Mouse (Mus musculus): ENCODE measurements around the gene Pcyt1a. TPM values are rescaled to one million over a fixed set of nuclear protein-coding genes. Genes with fewer than 3 reads are reported as not detected.

Gene Pcyt1a
- 10.9 TPM for polyA plus RNA-seq (2017; shearing (Covaris generic))

DNA sequence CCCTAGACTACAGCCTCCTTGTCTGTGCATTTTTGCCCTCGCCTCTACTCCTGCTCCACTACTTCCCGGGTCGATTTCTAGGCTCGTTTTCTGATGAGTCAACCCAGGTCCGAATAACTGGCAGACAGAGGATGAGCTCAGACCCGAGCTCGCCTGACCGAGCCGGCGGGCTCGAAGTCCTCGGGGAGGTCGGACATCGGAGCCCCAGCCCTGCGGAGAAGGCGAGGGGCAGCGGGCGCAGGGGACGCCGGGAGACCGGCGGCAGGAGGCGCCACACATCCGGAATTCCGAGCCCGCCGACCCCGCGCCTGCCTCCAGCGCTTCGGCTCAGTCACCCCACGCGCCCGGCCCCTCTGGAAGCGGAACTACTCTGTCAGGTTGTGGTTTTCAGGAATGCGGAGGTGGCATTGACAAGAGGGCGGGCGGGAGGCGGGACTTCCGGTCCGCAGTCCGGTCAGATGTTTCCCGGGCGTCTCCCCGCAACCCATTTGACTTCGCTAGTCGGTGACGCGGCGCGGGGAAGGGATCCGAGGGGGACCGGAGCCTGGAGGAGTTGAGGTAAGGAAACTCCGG, at the start of gene Pcyt1a:
Gene Pcyt1a, plus strand, starts transcription at position 448 of the 573 bp plus-strand sequence.

DNA sequence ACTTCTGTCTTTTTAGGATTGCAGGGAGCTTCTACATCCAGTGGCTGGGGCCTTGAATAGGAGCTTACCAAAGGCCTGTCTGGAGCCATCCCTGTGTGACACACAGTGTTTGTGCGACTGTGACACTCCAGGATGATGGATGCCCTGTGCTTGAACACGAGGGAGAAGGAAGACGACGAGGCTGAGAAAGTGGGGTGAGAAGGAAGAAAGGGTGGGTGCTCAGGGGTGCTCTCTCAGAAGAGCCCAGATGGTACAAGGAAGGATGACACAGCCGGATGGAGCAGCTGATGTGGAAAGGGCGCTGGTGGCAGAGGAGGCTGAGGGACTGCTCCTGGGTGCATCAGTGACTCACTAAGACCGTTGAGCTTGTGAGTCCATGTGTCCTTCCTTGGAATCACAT, 30.5 kb upstream of the Pcyt1a start, which contains the start of gene Tm4sf19:
Gene Tm4sf19, plus strand, starts transcription at position 240 of the 400 bp plus-strand sequence.

DNA sequence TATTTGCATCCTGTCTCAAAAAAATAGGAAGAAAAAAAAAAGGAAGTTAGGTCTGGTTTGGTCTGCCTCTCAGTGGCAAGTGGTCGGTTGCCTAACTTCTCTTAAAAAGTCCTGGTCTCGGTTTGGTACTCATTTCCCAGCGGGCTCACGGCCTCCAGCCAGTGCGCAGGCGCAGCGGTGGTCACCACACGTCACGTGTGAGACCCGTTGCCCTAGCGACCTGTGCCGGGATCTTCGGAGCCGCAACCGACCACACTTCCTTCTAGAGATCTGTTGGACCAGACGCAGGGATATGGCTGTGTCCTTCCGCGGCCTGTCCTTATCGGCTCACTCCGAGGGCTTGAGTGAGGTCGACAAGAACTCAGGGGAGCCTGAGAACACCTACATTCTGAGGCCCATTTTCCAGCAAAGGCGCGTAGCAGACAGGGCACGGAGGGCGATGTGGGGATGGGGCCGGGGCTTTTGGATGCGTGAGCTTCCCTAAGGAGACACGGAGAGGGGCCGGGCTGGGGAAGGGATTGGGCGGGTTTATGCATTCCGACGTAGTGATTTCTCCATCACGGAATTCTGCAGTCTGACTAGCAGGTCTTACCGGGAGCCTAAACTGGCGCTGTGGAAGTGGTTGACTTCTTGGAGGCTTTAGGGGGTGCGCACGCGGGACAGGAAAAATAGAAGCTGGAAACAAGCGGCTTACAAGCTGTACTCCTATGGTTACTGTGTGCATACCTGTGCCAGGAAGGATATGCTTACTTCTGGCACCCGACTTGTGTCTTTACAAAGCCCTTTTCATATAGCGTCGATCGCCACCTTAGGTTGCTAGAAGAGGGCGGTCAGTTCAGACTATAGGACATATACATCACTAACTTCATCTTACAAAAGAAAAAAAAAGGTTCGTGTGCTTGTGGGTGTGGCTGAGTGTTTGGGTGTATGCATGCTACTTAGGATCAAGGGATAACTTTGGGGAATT, 10.9 kb upstream of the Pcyt1a start, which contains the start of gene Tctex1d2:
Gene Tctex1d2, plus strand, starts transcription at position 186 of the 967 bp plus-strand sequence.

DNA sequence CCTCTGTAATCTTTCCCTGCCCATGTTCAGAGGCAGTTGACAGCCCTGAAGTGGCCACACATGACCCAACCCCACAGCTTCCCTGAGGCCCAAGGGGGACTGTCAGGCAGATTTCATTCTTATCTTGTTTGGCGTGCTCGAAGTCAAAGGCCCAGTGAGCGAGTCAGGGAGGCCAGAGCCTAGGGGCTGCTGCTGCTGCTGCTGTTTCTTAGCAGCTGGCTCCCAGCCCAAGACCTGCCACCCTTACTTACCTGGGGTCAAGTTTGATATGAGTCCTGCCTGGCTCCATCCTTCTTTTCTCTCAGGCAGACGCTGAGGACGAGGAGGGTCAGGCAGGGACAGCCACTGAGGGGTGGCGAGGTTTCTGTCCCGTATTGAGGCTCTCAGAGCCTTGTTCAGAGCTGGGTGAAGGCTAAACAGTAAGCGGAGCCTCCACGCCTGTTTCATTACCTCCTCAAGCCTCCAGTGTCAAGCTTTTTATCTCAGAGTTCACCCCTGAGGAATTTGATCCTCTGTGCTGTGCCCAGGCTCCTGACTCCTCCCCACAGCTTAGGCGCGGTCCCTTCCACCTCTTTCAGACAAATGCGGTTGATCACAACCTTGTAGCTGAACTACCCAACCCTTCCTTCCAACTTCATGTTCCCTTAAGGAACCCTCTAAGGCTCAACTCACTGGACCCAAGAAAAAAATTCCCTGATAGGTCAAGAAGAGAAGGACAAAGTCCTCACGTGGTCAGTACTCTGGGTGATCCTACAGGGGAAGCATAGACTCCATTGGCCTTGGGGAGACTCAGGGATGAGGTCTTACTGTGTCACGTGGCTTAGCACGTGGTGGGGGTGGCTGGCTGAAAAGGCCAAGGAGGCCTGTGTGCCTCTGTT, 56.8 kb downstream of the Pcyt1a start, which contains the start of gene Slc51a:
Gene Slc51a, minus strand, starts transcription at position 646 of the 878 bp plus-strand sequence.

DNA sequence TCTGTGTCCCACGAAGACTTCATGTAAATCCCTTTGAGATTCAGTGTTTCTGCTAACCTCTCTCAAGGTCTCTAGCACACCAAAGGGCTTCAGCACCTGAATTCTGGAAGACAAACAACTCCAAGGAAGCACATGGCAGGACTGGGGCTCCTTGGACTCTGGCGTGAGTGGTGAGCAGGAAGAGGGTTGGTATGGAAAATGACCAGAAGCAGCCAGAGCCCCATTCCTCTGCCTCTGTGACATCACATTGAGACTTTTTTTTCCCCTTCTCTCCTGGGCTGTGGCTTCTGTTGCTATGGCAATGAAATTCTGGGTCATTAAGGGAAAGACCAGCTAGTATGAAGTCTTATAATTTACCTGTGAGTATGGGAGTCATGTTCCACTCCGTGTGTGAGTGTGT, 65.2 kb downstream of the Pcyt1a start, which contains the start of gene Zdhhc19:
Gene Zdhhc19, plus strand, starts transcription at position 301 of the 400 bp plus-strand sequence.

Other genes starting within 250 kb of the Pcyt1a start
- gene Fbxo45, start 183.8 kb upstream of the Pcyt1a start, polyA plus RNA-seq (2017; shearing (Covaris generic)): 14.2 TPM
- 11.0 TPM for gene Wdr53, start 183.7 kb upstream of the Pcyt1a start, polyA plus RNA-seq (2017; shearing (Covaris generic))
- 0.27 TPM for gene Smco1, start 159.5 kb upstream of the Pcyt1a start, polyA plus RNA-seq (2017; shearing (Covaris generic))
- 20.4 TPM for gene Rnf168, start 153.5 kb upstream of the Pcyt1a start, polyA plus RNA-seq (2017; shearing (Covaris generic))
- gene Ubxn7, start 98.7 kb upstream of the Pcyt1a start, polyA plus RNA-seq (2017; shearing (Covaris generic)): 40.4 TPM
- not detected for gene Tm4sf19, start 30.4 kb upstream of the Pcyt1a start, polyA plus RNA-seq (2017; shearing (Covaris generic))
- gene Tctex1d2, start 11.2 kb upstream of the Pcyt1a start, polyA plus RNA-seq (2017; shearing (Covaris generic)): 3.0 TPM
- not detected for gene Slc51a, start 57.0 kb downstream of the Pcyt1a start, polyA plus RNA-seq (2017; shearing (Covaris generic))
- not detected for gene Zdhhc19, start 65.3 kb downstream of the Pcyt1a start, polyA plus RNA-seq (2017; shearing (Covaris generic))
- 50.8 TPM for gene Tfrc, start 178.0 kb downstream of the Pcyt1a start, polyA plus RNA-seq (2017; shearing (Covaris generic))
- gene Tnk2, start 213.0 kb downstream of the Pcyt1a start, polyA plus RNA-seq (2017; shearing (Covaris generic)): 14.0 TPM